Mouse (Mus musculus) kidney, postnatal 0 days (tissue): Measurements from ENCODE around the gene Lpp. TPM values are rescaled to one million over a fixed set of nuclear protein-coding genes. Genes with fewer than 3 reads are reported as not detected.
A peak's percentile ranks its signal among the peaks of the same experiment; 100 is the strongest.

ENCODE experiments used
- ATAC-seq: fragments of 200-750 bp; cut with Nextera tagmentation; replicated peaks from 2 replicates; pipeline ENCODE4 v1.8.0; 2017; ENCODE audit warnings: low read depth, moderate number of reproducible peaks, moderate TSS enrichment, moderate library complexity; ENCODE audit not compliant: low FRiP score
- DNase-seq: peaks from one replicate; pipeline ENCODE4 v3.0.0-alpha.2; 2016; ENCODE audit warnings: low spot score
- H3K27ac ChIP-seq: fragments of 300-500 bp; sonication (generic); 2 replicates; pipeline ENCODE4 v1.5.1; 2014; ENCODE audit warnings: mild to moderate bottlenecking
- H3K27me3 ChIP-seq: fragments of 300-500 bp; sonication (generic); 2 replicates; pipeline ENCODE4 v1.6.1; 2014; ENCODE audit warnings: low read length, mixed read lengths; ENCODE audit not compliant: insufficient read depth
- H3K36me3 ChIP-seq: fragments of 300-500 bp; sonication (generic); 2 replicates; pipeline ENCODE4 v1.6.1; 2014; ENCODE audit warnings: low read length, mixed read lengths; ENCODE audit not compliant: insufficient read depth
- H3K4me1 ChIP-seq: fragments of 300-500 bp; sonication (generic); replicated peaks from 2 replicates; pipeline ENCODE4 v1.6.1; 2014; ENCODE audit warnings: antibody characterized with exemption, low read length, mixed read lengths; ENCODE audit not compliant: insufficient read depth
- H3K4me2 ChIP-seq: fragments of 300-500 bp; sonication (generic); 2 replicates; pipeline ENCODE4 v1.6.1; 2014; ENCODE audit warnings: mild to moderate bottlenecking, low read length, moderate library complexity, mixed read lengths
- H3K4me3 ChIP-seq: fragments of 300-500 bp; sonication (generic); replicated peaks from 2 replicates; pipeline ENCODE4 v1.5.1; 2014; ENCODE audit warnings: low read depth, low read length
- H3K9ac ChIP-seq: fragments of 300-500 bp; sonication (generic); 2 replicates; pipeline ENCODE4 v1.6.1; 2014; ENCODE audit warnings: low read depth, low read length
- H3K9me3 ChIP-seq: fragments of 300-500 bp; sonication (generic); replicated peaks from 2 replicates; pipeline ENCODE4 v1.6.1; 2016; ENCODE audit warnings: low read length, inconsistent platforms, mixed read lengths
- CTCF ChIP-seq: IDR thresholded peaks from 2 replicates; pipeline ENCODE4 v1.5.1; 2016; ENCODE audit warnings: antibody characterized with exemption, low read depth, mild to moderate bottlenecking, moderate library complexity
- WGBS: fragments of 180-500 bp; shearing (Covaris S2); extraction: QIAGEN DNeasy Blood & Tissue Kit; methylation state at CpG from one replicate; pipeline ENCODE4 v1.1.7; 2014; 5-methylcytosine and 5-hydroxymethylcytosine counted together
- polyA plus RNA-seq: library from polyadenylated mRNA; unstranded; fragments of >200 nt; fragmentation: Nextera tagmentation; extraction: Ambion mirVana; gene quantifications from 2 replicates; pipeline ENCODE4 v1.2.1, GENCODE M21; 2015

Gene Lpp
- polyA plus RNA-seq, 1 experiment from 2014 or later, result 32.9 TPM

- Histone ChIP-seq H3K9ac (no peak overlapping the region), H3K27ac (no peak overlapping the region), H3K36me3 (no peaks in the 10 kb centered on the region), H3K4me2 (no peak overlapping the region), H3K4me1 (peaks cover 31% of the 10 kb centered on the region), H3K27me3 (no peaks in the 10 kb centered on the region), H3K9me3 (no peaks in the 10 kb centered on the region), H3K4me3 (no peak overlapping the region)
- TF ChIP-seq CTCF, result no peak
- WGBS, result 68% methylated on average over 6 of the region's 6 CpGs
- ATAC-seq (no peak), DNase-seq (no peak)
Observed at GRCm38 (mm10) chr16:24474781-24475180, 81.5 kb downstream of the Lpp start.

DNA sequence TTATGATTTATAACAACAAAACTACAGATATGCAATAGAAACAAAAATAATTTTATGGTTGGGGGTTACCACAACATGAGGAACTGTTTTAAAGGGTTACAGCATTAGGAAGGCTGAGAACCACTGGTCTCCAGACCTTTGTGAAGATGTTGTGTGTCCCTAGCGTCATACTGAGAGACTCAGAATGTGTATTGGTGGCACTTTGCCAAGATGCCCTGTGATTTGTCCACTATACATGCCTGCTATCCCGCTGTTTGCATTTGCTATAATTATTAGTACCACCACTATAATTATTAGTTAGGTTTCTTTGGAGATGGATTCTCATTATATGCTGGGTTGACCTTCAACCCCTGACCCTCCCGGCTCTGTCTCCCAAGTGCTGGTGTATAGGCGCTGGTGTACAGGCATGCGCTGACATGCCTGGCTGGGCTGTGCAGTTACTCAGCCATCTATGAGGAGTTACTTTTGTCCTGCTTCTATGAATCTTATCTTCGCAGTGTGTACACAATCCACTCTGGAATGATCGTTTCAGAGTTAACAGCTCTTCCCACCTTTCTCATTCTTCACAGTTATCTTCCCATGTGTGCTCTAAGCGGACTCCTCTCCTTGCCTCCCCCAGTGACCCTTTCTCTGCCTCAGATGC is 82.1 kb downstream of the Lpp start:
- Histone ChIP-seq H3K36me3 (no peaks in the 10 kb centered on the region), H3K4me2 (no peak overlapping the region), H3K4me1 (peaks cover 31% of the 10 kb centered on the region), H3K9me3 (no peaks in the 10 kb centered on the region), H3K9ac (no peak overlapping the region), H3K4me3 (no peak overlapping the region), H3K27me3 (no peaks in the 10 kb centered on the region), H3K27ac (peak overlapping the region; percentile 26; the same call in 1 of the 2 replicates)
- ATAC-seq (0 out of 2 replicates have a peak, but pooled peaks have one; percentile 43), DNase-seq (no peak)
- WGBS, result 56% methylated on average over 8 of the region's 8 CpGs
- no peak for TF ChIP-seq CTCF

DNA sequence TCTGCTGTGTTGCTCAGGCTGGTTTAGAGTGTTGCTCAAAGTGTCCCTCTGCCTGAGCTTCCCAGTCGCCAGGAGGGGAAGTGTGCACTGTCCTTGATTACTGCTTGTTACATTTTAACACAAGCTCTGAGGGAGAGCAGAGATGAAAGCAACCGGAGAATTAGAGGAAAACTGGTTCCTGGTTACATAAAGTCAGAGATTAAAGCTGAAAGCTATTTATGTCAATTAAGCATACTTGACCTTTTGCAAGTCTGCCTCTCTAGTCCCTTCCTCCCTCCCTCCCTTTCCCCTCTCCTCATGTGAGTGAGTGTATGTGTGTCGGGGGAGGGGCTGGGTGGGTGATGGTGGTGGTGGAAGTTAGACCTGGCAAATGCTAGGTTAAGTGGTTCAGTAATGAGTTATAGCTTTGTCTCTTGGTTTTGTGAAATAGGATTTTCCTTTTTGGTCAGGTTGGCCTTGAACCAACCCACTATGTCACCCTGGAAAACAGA is 83.6 kb downstream of the Lpp start:
- no peak; the same call in 1 of the 2 replicates for ATAC-seq
- H3K27ac ChIP-seq, result no peak overlapping the region; the same call in 1 of the 2 replicates
- H3K36me3 ChIP-seq, result no peaks in the 10 kb centered on the region
- no peaks in the 10 kb centered on the region for H3K9me3 ChIP-seq
- H3K27me3 ChIP-seq, result no peaks in the 10 kb centered on the region
- no peak overlapping the region for H3K9ac ChIP-seq
- no peak overlapping the region for H3K4me3 ChIP-seq
- DNase-seq, result peak; percentile 61
- 0 out of 2 replicates have a peak overlapping the region, but pooled peaks have one; percentile 13 for H3K4me2 ChIP-seq
- H3K4me1 ChIP-seq, result peaks cover 31% of the 10 kb centered on the region
- 20% methylated on average over 3 of the region's 3 CpGs for WGBS
- no peak for TF ChIP-seq CTCF

- Histone ChIP-seq H3K27ac (no peak overlapping the region), H3K4me3 (no peak overlapping the region), H3K9me3 (no peaks in the 10 kb centered on the region), H3K27me3 (no peaks in the 10 kb centered on the region), H3K4me1 (peaks cover 31% of the 10 kb centered on the region), H3K9ac (no peak overlapping the region), H3K4me2 (no peak overlapping the region), H3K36me3 (no peaks in the 10 kb centered on the region)
- ATAC-seq, result no peak
- no peak for DNase-seq
- 74% methylated on average over 1 of the region's 1 CpGs for WGBS
- no peak for TF ChIP-seq CTCF
Observed at GRCm38 (mm10) chr16:24478006-24478405, 84.7 kb downstream of the Lpp start.

DNA sequence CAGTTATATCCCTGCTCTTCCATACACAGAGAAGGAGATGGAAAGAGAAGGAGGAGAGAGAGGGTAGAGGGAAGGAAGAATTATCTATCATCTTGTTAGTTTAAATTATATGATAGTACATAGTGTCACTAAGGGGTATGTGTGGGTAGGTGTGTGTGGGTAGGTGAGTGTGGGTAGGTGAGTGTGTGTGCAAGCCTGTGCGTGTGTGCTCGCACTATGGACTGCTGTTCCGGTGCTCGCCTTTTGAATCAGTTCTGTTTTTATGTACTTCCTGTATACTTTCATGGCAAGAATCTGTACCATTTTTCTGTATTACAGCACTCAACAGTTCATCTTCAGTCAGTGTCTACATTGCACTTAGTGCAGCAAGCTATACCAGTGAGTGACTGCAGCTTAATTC is 85.5 kb downstream of the Lpp start:
- Histone ChIP-seq H3K9me3 (no peaks in the 10 kb centered on the region), H3K4me1 (peaks cover 31% of the 10 kb centered on the region), H3K4me2 (no peak overlapping the region), H3K36me3 (no peaks in the 10 kb centered on the region), H3K4me3 (no peak overlapping the region), H3K27ac (no peak overlapping the region), H3K9ac (no peak overlapping the region), H3K27me3 (no peaks in the 10 kb centered on the region)
- DNase-seq (no peak), ATAC-seq (no peak)
- 85% methylated on average over 4 of the region's 4 CpGs for WGBS
- no peak for TF ChIP-seq CTCF

- H3K9me3 ChIP-seq, result no peaks in the 10 kb centered on the region
- no peak overlapping the region for H3K27ac ChIP-seq
- no peaks in the 10 kb centered on the region for H3K27me3 ChIP-seq
- H3K36me3 ChIP-seq, result no peaks in the 10 kb centered on the region
- no peak overlapping the region for H3K4me3 ChIP-seq
- H3K4me2 ChIP-seq, result no peak overlapping the region
- DNase-seq (no peak), ATAC-seq (no peak)
- no peak overlapping the region for H3K9ac ChIP-seq
- peaks cover 9% of the 10 kb centered on the region for H3K4me1 ChIP-seq
- TF ChIP-seq CTCF, result no peak
- WGBS, result 89% methylated on average over 6 of the region's 6 CpGs
Observed at GRCm38 (mm10) chr16:24482648-24483047, 89.3 kb downstream of the Lpp start.
